Mouse (Mus musculus) kidney, adult 2 months (tissue): ENCODE data around the gene Bcar3.

Source experiments
- CTCF ChIP-seq: fragments of 200-500 bp; conservative IDR thresholded peaks from 2 replicates; pipeline ENCODE4 v1.5.1; 2011; ENCODE audit warnings: low read depth, mild to moderate bottlenecking, control low read depth, low read length, moderate library complexity, mixed read lengths; ENCODE audit not compliant: insufficient read depth, insufficient read length
- POLR2A ChIP-seq: fragments of 200-500 bp; IDR thresholded peaks from one replicate; pipeline ENCODE4 v1.6.1; 2011; ENCODE audit warnings: low read depth, low read length, control low read depth

- TF ChIP-seq POLR2A (no peak), CTCF (no peak)
These were observed 162.2 kb downstream of the Bcar3 start for GRCm38 (mm10) chr3:122456156-122456555.
